Mouse (Mus musculus): ENCODE data around the gene Tcstv1. TPM values are rescaled to one million over a fixed set of nuclear protein-coding genes. Genes with fewer than 3 reads are reported as not detected.

Tcstv1 gene
- not detected for polyA plus RNA-seq (2014; fragmentation: Illumina TruSeq; extraction: RNeasy Lipid Tissue Mini Kit (QIAGEN cat#74804); ENCODE audit: low read depth, low replicate concordance)

GRCm38 (mm10) chr13:119894685-119895084 is at the start of gene Tcstv1:
Tcstv1 (minus strand) TSS chr13:119894785.

GRCm38 (mm10) chr13:119929172-119929571 is 34.6 kb upstream of the Tcstv1 start, which contains the start of gene Gm21761:
Gm21761 (minus strand) TSS chr13:119929272.

Other genes starting within 250 kb of the Tcstv1 start
- 554 TPM for gene Hmgcs1, start 204.4 kb downstream of the Tcstv1 start, polyA plus RNA-seq (2014; fragmentation: Illumina TruSeq; extraction: RNeasy Lipid Tissue Mini Kit (QIAGEN cat#74804); ENCODE audit: low read depth, low replicate concordance)
- gene Nim1k, start 138.9 kb downstream of the Tcstv1 start, polyA plus RNA-seq (2014; fragmentation: Illumina TruSeq; extraction: RNeasy Lipid Tissue Mini Kit (QIAGEN cat#74804); ENCODE audit: low read depth, low replicate concordance): 0.60 TPM
- 74.8 TPM for gene Zfp131, start 103.9 kb downstream of the Tcstv1 start, polyA plus RNA-seq (2014; fragmentation: Illumina TruSeq; extraction: RNeasy Lipid Tissue Mini Kit (QIAGEN cat#74804); ENCODE audit: low read depth, low replicate concordance)
- not detected for gene AF067063, start 64.6 kb downstream of the Tcstv1 start, polyA plus RNA-seq (2014; fragmentation: Illumina TruSeq; extraction: RNeasy Lipid Tissue Mini Kit (QIAGEN cat#74804); ENCODE audit: low read depth, low replicate concordance)
- not detected for gene D13Ertd608e, start 58.8 kb downstream of the Tcstv1 start, polyA plus RNA-seq (2014; fragmentation: Illumina TruSeq; extraction: RNeasy Lipid Tissue Mini Kit (QIAGEN cat#74804); ENCODE audit: low read depth, low replicate concordance)
- gene Gm21761, start 34.5 kb upstream of the Tcstv1 start, polyA plus RNA-seq (2014; fragmentation: Illumina TruSeq; extraction: RNeasy Lipid Tissue Mini Kit (QIAGEN cat#74804); ENCODE audit: low read depth, low replicate concordance): not detected
- gene B020031M17Rik, start 56.0 kb upstream of the Tcstv1 start, polyA plus RNA-seq (2014; fragmentation: Illumina TruSeq; extraction: RNeasy Lipid Tissue Mini Kit (QIAGEN cat#74804); ENCODE audit: low read depth, low replicate concordance): not detected
- not detected for gene Gm36079, start 132.2 kb upstream of the Tcstv1 start, polyA plus RNA-seq (2014; fragmentation: Illumina TruSeq; extraction: RNeasy Lipid Tissue Mini Kit (QIAGEN cat#74804); ENCODE audit: low read depth, low replicate concordance)
- 4.5 TPM for gene Gm21188, start 157.4 kb upstream of the Tcstv1 start, polyA plus RNA-seq (2014; fragmentation: Illumina TruSeq; extraction: RNeasy Lipid Tissue Mini Kit (QIAGEN cat#74804); ENCODE audit: low read depth, low replicate concordance)
- not detected for gene Gm20767, start 245.5 kb upstream of the Tcstv1 start, polyA plus RNA-seq (2014; fragmentation: Illumina TruSeq; extraction: RNeasy Lipid Tissue Mini Kit (QIAGEN cat#74804); ENCODE audit: low read depth, low replicate concordance)